Mouse (Mus musculus) heart, adult 2 months (tissue): ENCODE data around the gene Mturn. TPM values are rescaled to one million over a fixed set of nuclear protein-coding genes. Genes with fewer than 3 reads are reported as not detected.
A peak's percentile ranks its signal among the peaks of the same experiment; 100 is the strongest.

Experiments used
- DNase-seq, 2 experiments: peaks; one replicate each; pipeline ENCODE4 v3.0.0; 2021
- H3K27ac ChIP-seq: fragments of 200-600 bp; 2 replicates; pipeline ENCODE4 v1.8.1; 2022
- H3K27me3 ChIP-seq: fragments of 200-500 bp; 2 replicates; pipeline ENCODE4 v1.6.1; 2012; ENCODE audit warnings: mild to moderate bottlenecking, low read length, inconsistent platforms, mixed read lengths; ENCODE audit not compliant: control insufficient read depth, insufficient read depth
- H3K36me3 ChIP-seq: fragments of 200-500 bp; 2 replicates; pipeline ENCODE4 v1.6.1; 2012; ENCODE audit warnings: low read length, inconsistent platforms; ENCODE audit not compliant: control insufficient read depth, insufficient read depth
- H3K4me1 ChIP-seq: fragments of 200-500 bp; 2 replicates; pipeline ENCODE4 v1.6.1; 2011; ENCODE audit warnings: low read length; ENCODE audit not compliant: control insufficient read depth, insufficient read depth
- H3K4me3 ChIP-seq: fragments of 200-600 bp; 2 replicates; pipeline ENCODE4 v1.8.1; 2022
- H3K79me2 ChIP-seq: fragments of 200-500 bp; replicated peaks from 2 replicates; pipeline ENCODE4 v1.6.1; 2012; ENCODE audit warnings: mild to moderate bottlenecking, inconsistent platforms, low read length, moderate library complexity, mixed read lengths; ENCODE audit not compliant: control insufficient read depth, insufficient read depth
- H3K9ac ChIP-seq: fragments of 200-500 bp; 2 replicates; pipeline ENCODE4 v1.6.1; 2012; ENCODE audit warnings: low read depth, mild to moderate bottlenecking, control low read depth, inconsistent platforms, low read length, mixed read lengths
- CTCF ChIP-seq: fragments of 200-600 bp; IDR thresholded peaks from 2 replicates; pipeline ENCODE4 v1.8.1; 2022; ENCODE audit warnings: antibody characterized with exemption, mild to moderate bottlenecking, moderate library complexity
- EP300 ChIP-seq: fragments of 200-500 bp; IDR thresholded peaks from 2 replicates; pipeline ENCODE4 v1.6.1; 2011; ENCODE audit warnings: low read depth, low read length, control low read depth; ENCODE audit not compliant: insufficient read depth
- POLR2A ChIP-seq: fragments of 200-500 bp; IDR thresholded peaks from 2 replicates; pipeline ENCODE4 v1.6.1; 2011; ENCODE audit warnings: mild to moderate bottlenecking, low read depth, low read length, control low read depth; ENCODE audit not compliant: insufficient read depth
- WGBS: fragments of 180-500 bp; shearing (Covaris S2); methylation state at CpG from one replicate; pipeline ENCODE4 v1.1.7; 2018; 5-methylcytosine and 5-hydroxymethylcytosine counted together
- intact Hi-C: fragments of 180-260 bp; cut with DNase I; formaldehyde crosslinking; loops from one replicate; pipeline ENCODE4 v1.15.1; 2025
- polyA plus RNA-seq: library from polyadenylated mRNA; depleted of rRNA; stranded (reverse); fragments of >200 nt; gene quantifications from 2 replicates; pipeline ENCODE4 v1.2.3, GENCODE M21; 2012
- total RNA-seq, 2 experiments: library from RNA; stranded (reverse); gene quantifications; 2 replicates each; pipeline ENCODE4 v1.2.3; 2021

Gene Mturn
- total and polyA plus RNA-seq, 3 experiments = 5.4 to 16.3 (median 11.0) TPM

GRCm38 (mm10) chr6:54700516-54700915, 19.1 kb downstream of the Mturn start:
- no peak overlapping the region for H3K27ac ChIP-seq
- H3K79me2 ChIP-seq = no peaks in the 10 kb centered on the region
- no peaks in the 10 kb centered on the region for H3K36me3 ChIP-seq
- no peak overlapping the region for H3K9ac ChIP-seq
- intact Hi-C loops = loop anchor here (10.0 kb wide), 1 partner anchor 214 kb away; no protein-coding TSS in a partner anchor
- no peaks in the 10 kb centered on the region for H3K27me3 ChIP-seq
- peak in 1 of 2 experiments; percentile 7 for DNase-seq
- no peak for TF ChIP-seq EP300
- no peak for TF ChIP-seq CTCF
- no peak for TF ChIP-seq POLR2A
- H3K4me1 ChIP-seq = peaks cover 4% of the 10 kb centered on the region
- no peak overlapping the region for H3K4me3 ChIP-seq
- 98% methylated on average over 2 of the region's 2 CpGs for WGBS

GRCm38 (mm10) chr6:54701901-54702300, 20.5 kb downstream of the Mturn start:
- no peak overlapping the region for H3K27ac ChIP-seq
- H3K4me3 ChIP-seq = no peak overlapping the region
- intact Hi-C loops = loop anchor here (10.0 kb wide), 1 partner anchor 213 kb away; no protein-coding TSS in a partner anchor
- 64% methylated on average over 9 of the region's 9 CpGs for WGBS
- no peak for TF ChIP-seq POLR2A
- TF ChIP-seq EP300 = no peak
- TF ChIP-seq CTCF = no peak
- H3K9ac ChIP-seq = no peak overlapping the region
- H3K79me2 ChIP-seq = no peaks in the 10 kb centered on the region
- H3K4me1 ChIP-seq = peaks cover 6% of the 10 kb centered on the region
- H3K27me3 ChIP-seq = no peaks in the 10 kb centered on the region
- DNase-seq = peak in 1 of 2 experiments; percentile 15
- H3K36me3 ChIP-seq = no peaks in the 10 kb centered on the region

GRCm38 (mm10) chr6:54703633-54704538, 22.5 kb downstream of the Mturn start:
- intact Hi-C loops = loop anchor here (2.0 to 10.0 kb wide), 2 partner anchors 211 to 289 kb away; partner anchors contain the start of gene Ggct
- peaks cover 4% of the 10 kb centered on the region for H3K4me1 ChIP-seq
- H3K9ac ChIP-seq = no peak overlapping the region
- H3K36me3 ChIP-seq = no peaks in the 10 kb centered on the region
- WGBS = 41% methylated on average over 14 of the region's 14 CpGs
- no peaks in the 10 kb centered on the region for H3K79me2 ChIP-seq
- no peak overlapping the region for H3K4me3 ChIP-seq
- TF ChIP-seq CTCF (no peak), POLR2A (no peak), EP300 (no peak)
- peak in 1 of 2 experiments; percentile 11 for DNase-seq
- no peak overlapping the region for H3K27ac ChIP-seq
- no peaks in the 10 kb centered on the region for H3K27me3 ChIP-seq

- intact Hi-C loops = loop anchor here (2.0 to 10.0 kb wide), 2 partner anchors 210 to 288 kb away; partner anchors contain the start of gene Ggct
- no peak for DNase-seq
- no peak for TF ChIP-seq CTCF
- TF ChIP-seq POLR2A = no peak
- no peak for TF ChIP-seq EP300
- Histone ChIP-seq H3K79me2 (no peaks in the 10 kb centered on the region), H3K4me1 (peaks cover 4% of the 10 kb centered on the region), H3K27ac (no peak overlapping the region), H3K36me3 (no peaks in the 10 kb centered on the region), H3K4me3 (no peak overlapping the region), H3K27me3 (no peaks in the 10 kb centered on the region), H3K9ac (no peak overlapping the region)
- 47% methylated on average over 6 of the region's 6 CpGs for WGBS
Measured at GRCm38 (mm10) chr6:54704539-54704845, 23.1 kb downstream of the Mturn start.

- Histone ChIP-seq H3K36me3 (no peaks in the 10 kb centered on the region), H3K79me2 (no peaks in the 10 kb centered on the region), H3K4me1 (peaks cover 4% of the 10 kb centered on the region), H3K9ac (no peak overlapping the region), H3K27ac (no peak overlapping the region), H3K27me3 (no peaks in the 10 kb centered on the region), H3K4me3 (no peak overlapping the region)
- no peak for TF ChIP-seq EP300
- no peak for TF ChIP-seq POLR2A
- TF ChIP-seq CTCF = no peak
- intact Hi-C loops = loop anchor here (2.0 to 10.0 kb wide), 5 partner anchors 102 to 462 kb away; partner anchors contain the start of gene Ggct
- DNase-seq = peak in 1 of 2 experiments; percentile 7
- WGBS = 39% methylated on average over 5 of the region's 5 CpGs
Measured at GRCm38 (mm10) chr6:54704847-54705246, 23.4 kb downstream of the Mturn start.
